Mouse (Mus musculus): ENCODE results near the gene AY358078.

Gene AY358078

DNA sequence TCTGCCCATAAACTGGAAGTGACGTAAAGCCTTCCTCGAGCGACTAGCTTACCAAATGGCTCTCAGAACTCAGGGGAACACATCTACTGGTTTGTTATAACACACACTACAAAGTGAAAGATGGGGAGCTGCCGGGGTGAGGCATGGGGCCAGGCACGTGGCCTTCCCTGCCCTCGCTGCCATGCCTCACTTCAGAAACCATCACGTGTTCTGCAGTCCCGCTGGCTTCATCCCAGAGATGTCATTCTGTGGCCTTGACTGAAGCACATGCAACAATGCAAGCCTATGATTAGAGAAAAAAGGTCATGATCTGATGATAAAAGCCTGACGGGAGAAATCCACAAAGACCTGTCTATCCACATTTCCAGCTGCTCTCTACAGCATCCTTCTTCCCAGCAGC, 71.9 kb downstream of the AY358078 start:
- in situ Hi-C loops (cut with MboI, MseI), result loop anchor here (5.0 kb wide), 1 partner anchor 89 kb away; no protein-coding TSS in a partner anchor
